Mouse (Mus musculus): ENCODE data around the gene Padi4. TPM values are rescaled to one million over a fixed set of nuclear protein-coding genes. Genes with fewer than 3 reads are reported as not detected.

Padi4 gene
- total RNA-seq, 1 experiment: 2.1 TPM

DNA sequence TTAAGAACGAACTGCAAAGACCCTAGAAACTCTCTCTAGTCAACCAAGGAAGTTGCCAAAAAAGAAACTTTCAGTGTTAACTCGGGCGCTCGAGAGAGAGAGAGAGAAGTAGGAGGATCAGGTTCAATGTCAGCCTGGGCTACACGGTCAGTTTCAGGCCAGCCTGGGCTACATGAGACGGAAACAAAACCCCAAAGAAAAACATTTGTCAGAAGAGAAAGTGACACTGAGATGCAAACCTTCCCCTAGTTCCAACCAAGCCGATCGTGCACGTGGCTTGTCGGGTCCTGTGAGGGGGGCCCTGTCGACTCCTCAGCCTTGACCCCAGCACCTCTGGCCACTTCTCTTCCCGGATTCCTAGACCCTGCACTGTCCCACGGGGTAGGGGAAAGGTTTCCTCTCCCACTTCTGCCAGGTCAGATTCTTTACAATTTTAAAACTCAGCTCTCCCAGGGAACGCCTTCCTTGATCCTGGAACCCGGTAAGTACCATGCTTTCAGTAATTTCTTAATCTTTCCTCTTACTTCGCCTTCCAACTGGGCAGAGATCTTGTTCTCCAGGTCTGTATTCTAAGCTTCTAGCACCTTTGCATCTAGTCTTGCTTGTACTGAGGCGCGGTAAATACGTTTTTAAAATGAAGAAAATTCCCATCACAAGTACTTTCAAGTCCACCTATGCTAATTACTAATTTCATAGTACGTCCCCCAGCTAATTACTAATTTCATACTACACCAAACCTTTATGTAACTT, 73.6 kb downstream of the Padi4 start, which contains the start of gene Rcc2:
Gene Rcc2 (plus strand): TSS at position 273 of the 750 bp plus-strand sequence.
- in situ Hi-C loops (cut with MboI; ENCODE audit: low sequenced_read_pairs in 2 of 2, unreplicated experiment in 2 of 2): no loop called here
- no peaks in the 10 kb centered on the region for H3K9me3 ChIP-seq (ENCODE audit: control insufficient read depth, insufficient read depth, low read depth, low read length)
- TF ChIP-seq HCFC1 (IDR thresholded peaks at IDR 0.05; ENCODE audit: borderline replicate concordance, insufficient read depth, low read length): no peak
- peak within 1 kb of the TSS; percentile 98 for H3K9ac ChIP-seq (ENCODE audit: insufficient read depth, low read depth, low read length, poor library complexity, severe bottlenecking)
- peaks cover 0 to 21% of the 10 kb centered on the region in 2 experiments; a peak in 2 of 4 replicates for H3K4me1 ChIP-seq (ENCODE audit: control insufficient read depth in 2 of 2, insufficient read depth in 2 of 2, low read length in 2 of 2, poor library complexity in 1 of 2)
- DNase-seq (ENCODE audit: low read depth, low spot score): no peak
- peaks cover 24% of the 10 kb centered on the region for H3K36me3 ChIP-seq (ENCODE audit: control insufficient read depth, insufficient read depth, low read length, poor library complexity, severe bottlenecking)
- peak within 1 kb of the TSS; percentile 97 for H3K27ac ChIP-seq (ENCODE audit: insufficient read depth, low read depth, low read length, poor library complexity, severe bottlenecking)
- H3K4me3 ChIP-seq (ENCODE audit: insufficient read depth in 1 of 2, low read depth in 1 of 2, low read length in 2 of 2, poor library complexity in 1 of 2, severe bottlenecking in 1 of 2): peak within 1 kb of the TSS; percentile 75 to 99

DNA sequence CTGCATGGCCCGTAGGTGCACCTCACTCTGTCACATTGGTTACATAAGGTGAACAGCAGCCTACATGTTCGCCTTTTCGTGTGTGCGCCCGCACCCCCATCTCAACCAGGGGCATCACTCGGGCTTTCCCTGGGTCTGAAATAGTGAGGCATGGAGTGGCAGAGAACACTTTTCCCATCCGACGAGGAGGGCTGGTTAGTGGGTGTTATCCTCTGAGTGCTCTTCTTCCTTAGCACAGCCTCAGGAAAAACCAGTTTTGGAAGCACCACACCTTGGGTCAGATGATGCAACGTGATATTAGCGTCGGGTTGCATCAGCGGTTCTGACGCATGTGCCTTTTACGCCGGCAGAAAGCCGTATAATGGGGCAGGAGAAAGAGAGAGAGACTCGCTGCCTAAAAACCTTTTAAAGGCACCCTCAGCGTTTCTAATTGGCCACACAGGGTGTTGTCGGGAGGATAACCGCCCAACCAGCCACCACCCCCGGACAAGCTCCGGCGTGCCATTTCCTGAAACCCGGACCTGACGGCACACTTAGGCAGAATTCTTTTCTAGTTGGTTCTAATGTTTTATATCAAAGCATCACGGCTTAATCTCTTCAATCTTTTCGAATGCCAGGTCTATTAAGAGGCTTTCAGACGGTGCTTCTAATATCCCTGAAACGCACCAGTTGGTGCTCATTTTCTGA, 74.5 kb downstream of the Padi4 start:
- TF ChIP-seq HCFC1 (IDR thresholded peaks at IDR 0.05; ENCODE audit: borderline replicate concordance, insufficient read depth, low read length): peak; percentile 50; the same call in 1 of the 2 replicates
- TF ChIP-seq MAFK (IDR thresholded peaks at IDR 0.05; ENCODE audit: insufficient read depth, low read depth, low read length): no peak
- TF ChIP-seq ZC3H11A (IDR thresholded peaks at IDR 0.05; ENCODE audit: borderline replicate concordance, low read depth, low read length): no peak
- TF ChIP-seq CHD2 (IDR thresholded peaks at IDR 0.05; ENCODE audit: low read depth, low read length): no peak
- Histone ChIP-seq H3K27ac (ENCODE audit: insufficient read depth, low read depth, low read length, poor library complexity, severe bottlenecking) (peak overlapping the region; percentile 97), H3K9me3 (ENCODE audit: control insufficient read depth, insufficient read depth, low read depth, low read length) (no peaks in the 10 kb centered on the region), H3K36me3 (ENCODE audit: control insufficient read depth, insufficient read depth, low read length, poor library complexity, severe bottlenecking) (peaks cover 16% of the 10 kb centered on the region), H3K9ac (ENCODE audit: insufficient read depth, low read depth, low read length, poor library complexity, severe bottlenecking) (peak overlapping the region; percentile 98), H3K4me3 (ENCODE audit: insufficient read depth in 1 of 2, low read depth in 1 of 2, low read length in 2 of 2, poor library complexity in 1 of 2, severe bottlenecking in 1 of 2) (peak overlapping the region; percentile 58 to 99), H3K4me1 (ENCODE audit: control insufficient read depth in 2 of 2, insufficient read depth in 2 of 2, low read length in 2 of 2, poor library complexity in 1 of 2) (peaks cover 0 to 15% of the 10 kb centered on the region in 2 experiments; a peak in 2 of 4 replicates)
- in situ Hi-C loops (cut with MboI; ENCODE audit: low sequenced_read_pairs in 2 of 2, unreplicated experiment in 2 of 2): no loop called here
- DNase-seq (ENCODE audit: low read depth, low spot score): no peak

Other genes with a start within 250 kb of the Padi4 start
- 14.8 and 20.0 TPM in 2 replicates for gene Arhgef10l, start 108.2 kb downstream of the Padi4 start, total RNA-seq (2012; rRNA removed)
- gene Rcc2, start 73.7 kb downstream of the Padi4 start, total RNA-seq (2012; rRNA removed): 250 and 322 TPM in 2 replicates
- 0.09 and 0.21 TPM in 2 replicates for gene Padi6, start 31.6 kb downstream of the Padi4 start, total RNA-seq (2012; rRNA removed)
- gene Padi3, start 36.4 kb upstream of the Padi4 start, total RNA-seq (2012; rRNA removed): 1.2 and 1.6 TPM in 2 replicates
- 0.09 and 0.16 TPM in 2 replicates for gene Padi1, start 71.5 kb upstream of the Padi4 start, total RNA-seq (2012; rRNA removed)
- gene Padi2, start 132.1 kb upstream of the Padi4 start, total RNA-seq (2012; rRNA removed): 0.94 and 1.7 TPM in 2 replicates
- gene Sdhb, start 187.0 kb upstream of the Padi4 start, total RNA-seq (2012; rRNA removed): 133 and 135 TPM in 2 replicates
- 31.1 and 48.9 TPM in 2 replicates for gene Atp13a2, start 212.6 kb upstream of the Padi4 start, total RNA-seq (2012; rRNA removed)
- gene Mfap2, start 236.2 kb upstream of the Padi4 start, total RNA-seq (2012; rRNA removed): 1.4 and 1.5 TPM in 2 replicates